Mouse (Mus musculus): ENCODE data around the gene Bptf. TPM values are rescaled to one million over a fixed set of nuclear protein-coding genes. Genes with fewer than 3 reads are reported as not detected.
"Not testable (repeated sequence)": the region's sequence is repeated elsewhere in the genome, so short reads cannot be mapped to it uniquely, and the experiment has no call there.

Bptf gene
- polyA plus RNA-seq, 1 experiment from 2014 or later: 25.5 TPM

- H3K27ac ChIP-seq: no peak overlapping the region
- no peak for DNase-seq (ENCODE audit: low spot score)
- 82% methylated on average over 1 of the region's 1 CpGs for WGBS
- H3K9me3 ChIP-seq: no peaks in the 10 kb centered on the region
- no peaks in the 10 kb centered on the region for H3K4me1 ChIP-seq
- H3K27me3 ChIP-seq (ENCODE audit: insufficient read depth, poor library complexity, severe bottlenecking): no peaks in the 10 kb centered on the region
- H3K36me3 ChIP-seq: no peaks in the 10 kb centered on the region
- no peak overlapping the region for H3K4me3 ChIP-seq
These were observed 126.4 kb downstream of the Bptf start for GRCm38 (mm10) chr11:107005538-107005937.

GRCm38 (mm10) chr11:107001760-107002675 lies 129.9 kb downstream of the Bptf start:
- 0 out of 2 replicates have a peak, but pooled peaks cover 4% of the 10 kb centered on the region for H3K4me1 ChIP-seq
- H3K4me3 ChIP-seq: no peak overlapping the region
- H3K36me3 ChIP-seq: peaks cover 3% of the 10 kb centered on the region
- DNase-seq (ENCODE audit: low spot score): no peak
- no peaks in the 10 kb centered on the region for H3K9me3 ChIP-seq
- H3K27me3 ChIP-seq (ENCODE audit: insufficient read depth, poor library complexity, severe bottlenecking): no peaks in the 10 kb centered on the region
- H3K27ac ChIP-seq: no peak overlapping the region
- 52% methylated on average over 8 of the region's 8 CpGs for WGBS

GRCm38 (mm10) chr11:106999949-107000513 lies 131.9 kb downstream of the Bptf start:
- H3K4me3 ChIP-seq: peak overlapping the region; percentile 92
- peak overlapping the region; percentile 89 for H3K27ac ChIP-seq
- no peaks in the 10 kb centered on the region for H3K27me3 ChIP-seq (ENCODE audit: insufficient read depth, poor library complexity, severe bottlenecking)
- H3K4me1 ChIP-seq: peaks cover 13% of the 10 kb centered on the region; the same call in 1 of the 2 replicates
- WGBS: 82% methylated on average over 9 of the region's 9 CpGs
- H3K36me3 ChIP-seq: peaks cover 23% of the 10 kb centered on the region
- no peaks in the 10 kb centered on the region for H3K9me3 ChIP-seq
- no peak for DNase-seq (ENCODE audit: low spot score)

- H3K27me3 ChIP-seq (ENCODE audit: insufficient read depth, poor library complexity, severe bottlenecking): no peaks in the 10 kb centered on the region
- peaks cover 19% of the 10 kb centered on the region for H3K4me1 ChIP-seq
- peak within 1 kb of the TSS; percentile 99 for H3K27ac ChIP-seq
- H3K9me3 ChIP-seq: no peaks in the 10 kb centered on the region
- H3K4me3 ChIP-seq: peak within 1 kb of the TSS; percentile 92
- peaks cover 30% of the 10 kb centered on the region for H3K36me3 ChIP-seq
- WGBS: under 1% methylated on average over 62 of the region's 62 CpGs
- peak; percentile 96 for DNase-seq (ENCODE audit: low spot score)
These were observed 132.6 kb downstream of the Bptf start, which contains the start of gene Kpna2 for GRCm38 (mm10) chr11:106999151-106999948. Kpna2 (minus strand) TSS chr11:106999541.

GRCm38 (mm10) chr11:106998651-106999150 lies 133.2 kb downstream of the Bptf start:
- Histone ChIP-seq H3K4me1 (peaks cover 22% of the 10 kb centered on the region), H3K27ac (peak overlapping the region; percentile 99), H3K4me3 (peak overlapping the region; percentile 92), H3K36me3 (peaks cover 36% of the 10 kb centered on the region), H3K27me3 (ENCODE audit: insufficient read depth, poor library complexity, severe bottlenecking) (no peaks in the 10 kb centered on the region), H3K9me3 (no peaks in the 10 kb centered on the region)
- peak; percentile 82 for DNase-seq (ENCODE audit: low spot score)
- WGBS: under 1% methylated on average over 26 of the region's 26 CpGs

GRCm38 (mm10) chr11:106997976-106998375 lies 134.0 kb downstream of the Bptf start:
- H3K9me3 ChIP-seq: no peaks in the 10 kb centered on the region
- peaks cover 42% of the 10 kb centered on the region for H3K36me3 ChIP-seq
- H3K4me3 ChIP-seq: peak overlapping the region; percentile 92
- H3K27ac ChIP-seq: peak overlapping the region; percentile 99
- peaks cover 22% of the 10 kb centered on the region for H3K4me1 ChIP-seq
- DNase-seq (ENCODE audit: low spot score): no peak
- H3K27me3 ChIP-seq (ENCODE audit: insufficient read depth, poor library complexity, severe bottlenecking): no peaks in the 10 kb centered on the region
- WGBS: 16% methylated on average over 5 of the region's 5 CpGs

- not testable (repeated sequence) for H3K27me3 ChIP-seq (ENCODE audit: insufficient read depth, poor library complexity, severe bottlenecking); H3K4me3 ChIP-seq; H3K27ac ChIP-seq; H3K9me3 ChIP-seq; DNase-seq (ENCODE audit: low spot score)
- Histone ChIP-seq H3K36me3 (peaks cover 55% of the 10 kb centered on the region), H3K4me1 (peaks cover 22% of the 10 kb centered on the region)
- WGBS: 96% methylated on average over 7 of the region's 7 CpGs
These were observed 135.4 kb downstream of the Bptf start for GRCm38 (mm10) chr11:106996492-106996891.

GRCm38 (mm10) chr11:106994246-106995085 lies 137.5 kb downstream of the Bptf start:
- Histone ChIP-seq H3K36me3 (peaks cover 72% of the 10 kb centered on the region), H3K27ac (no peak overlapping the region)

GRCm38 (mm10) chr11:106987384-106987783 lies 144.5 kb downstream of the Bptf start:
- Histone ChIP-seq H3K27me3 (ENCODE audit: insufficient read depth, poor library complexity, severe bottlenecking) (no peaks in the 10 kb centered on the region), H3K36me3 (peaks cover 58% of the 10 kb centered on the region)
- 82% methylated on average over 2 of the region's 2 CpGs for WGBS

More at GRCm38 (mm10) chr11:106994246-106995085, 137.5 kb downstream of the Bptf start:
- H3K4me3 ChIP-seq: no peak overlapping the region
- peaks cover 22% of the 10 kb centered on the region for H3K4me1 ChIP-seq
- H3K9me3 ChIP-seq: no peaks in the 10 kb centered on the region
- H3K27me3 ChIP-seq (ENCODE audit: insufficient read depth, poor library complexity, severe bottlenecking): no peaks in the 10 kb centered on the region
- WGBS: 38% methylated on average over 3 of the region's 3 CpGs
- no peak for DNase-seq (ENCODE audit: low spot score)

GRCm38 (mm10) chr11:106985979-106986604 lies 145.8 kb downstream of the Bptf start:
- H3K36me3 ChIP-seq: peaks cover 47% of the 10 kb centered on the region
- H3K27me3 ChIP-seq (ENCODE audit: insufficient read depth, poor library complexity, severe bottlenecking); DNase-seq (ENCODE audit: low spot score); H3K4me1 ChIP-seq; H3K4me3 ChIP-seq; H3K27ac ChIP-seq; H3K9me3 ChIP-seq: not testable (repeated sequence)
- whole genome bisulfite sequencing: 87% methylated on average over 9 of the region's 9 CpGs

More at GRCm38 (mm10) chr11:106987384-106987783, 144.5 kb downstream of the Bptf start:
- H3K27ac ChIP-seq: no peak overlapping the region
- no peaks in the 10 kb centered on the region for H3K9me3 ChIP-seq
- no peak for DNase-seq (ENCODE audit: low spot score)
- peaks cover 4% of the 10 kb centered on the region for H3K4me1 ChIP-seq
- no peak overlapping the region for H3K4me3 ChIP-seq

Measured in heart, embryonic 10.5 days (tissue).